8 mouse cellular contexts compared by ENCODE assay signal in the genomic region with DNA sequence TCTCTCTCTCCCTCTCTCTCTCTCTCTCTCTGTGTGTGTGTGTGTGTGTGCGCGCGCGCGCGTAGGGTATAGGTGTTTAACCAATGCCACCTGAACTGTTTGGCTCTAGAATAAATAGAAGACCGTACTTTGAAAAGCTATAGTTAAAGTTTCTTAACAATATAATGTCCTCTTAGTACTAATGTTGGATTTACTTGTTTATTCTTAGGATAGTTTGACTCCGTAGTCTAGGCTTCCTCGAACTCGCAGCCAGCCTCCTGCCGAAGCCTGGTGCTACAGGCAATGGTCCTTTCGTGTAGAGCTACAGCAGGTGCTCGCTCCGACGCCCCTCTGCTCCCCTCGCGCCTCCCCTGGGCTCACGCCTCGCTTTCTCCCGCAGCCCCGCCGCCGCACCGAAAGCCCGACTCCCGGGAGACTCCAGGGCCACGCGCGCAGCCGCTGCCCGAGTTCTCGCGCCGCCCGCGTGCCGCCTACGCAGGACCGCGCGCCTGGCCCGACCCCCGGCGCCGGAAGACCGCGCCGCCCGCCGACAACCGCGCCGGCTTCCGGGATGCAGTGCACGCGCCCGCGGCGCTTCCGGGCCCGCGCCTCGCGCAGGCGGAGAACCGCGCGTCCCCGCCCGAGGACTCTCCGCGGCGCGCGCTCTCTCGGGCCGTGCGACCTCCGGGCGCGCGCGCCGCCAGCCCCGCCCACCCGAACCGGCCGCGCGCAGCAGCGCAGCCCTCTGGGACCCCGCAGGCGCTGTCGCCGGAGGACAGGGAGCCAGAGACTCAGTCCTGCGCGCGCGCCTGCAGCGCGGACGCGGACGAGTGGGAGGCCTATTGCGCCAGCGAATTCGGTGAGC. TPM values are rescaled to one million over a fixed set of nuclear protein-coding genes. Genes with fewer than 3 reads are reported as not detected.
DNase-seq lines count a peak whose midpoint lies in the region; ATAC-seq and TF ChIP-seq lines count a peak whose summit lies in the region.

No protein-coding gene starts in this region.

- peak; percentile 85 for ATAC-seq in heart, embryonic 14.5 days (ENCODE audit: insufficient number of reproducible peaks, insufficient read depth, low FRiP score, low read depth)
- peak; percentile 92 for ATAC-seq in liver, embryonic 16.5 days (ENCODE audit: low read depth)
- ATAC-seq in neural tube, embryonic 15.5 days (ENCODE audit: low FRiP score): peak; percentile 89

- H3K27ac ChIP-seq in ES-Bruce4 (ENCODE audit: insufficient read depth, low read length): peak overlapping the region; percentile 35
- peak overlapping the region; percentile 44 to 74 for H3K27ac ChIP-seq in heart, embryonic 14.5 days (replicated peaks in 1 of 2; ENCODE audit: control insufficient read depth in 1 of 2, insufficient read depth in 1 of 2, low read depth in 2 of 2, low read length in 2 of 2)
- peak overlapping the region; percentile 79 for H3K27ac ChIP-seq in liver, embryonic 16.5 days (ENCODE audit: low read length)
- peak overlapping the region; percentile 92 for H3K27ac ChIP-seq in neural tube, embryonic 15.5 days (replicated peaks)

- TF ChIP-seq EP300 in ES-Bruce4 (IDR thresholded peaks at IDR 0.05; ENCODE audit: insufficient read depth, low read depth, low read length): no peak

- WGBS in heart, embryonic 14.5 days: 1% methylated on average over 92 of the region's 107 CpGs
- WGBS in liver, embryonic 16.5 days (ENCODE audit: insufficient replicate concordance): under 1% methylated on average over 101 of the region's 107 CpGs
- WGBS in neural tube, embryonic 15.5 days: under 1% methylated on average over 107 of the region's 107 CpGs

- no peaks in the 10 kb centered on the region for H3K36me3 ChIP-seq in ES-Bruce4 (ENCODE audit: control insufficient read depth, insufficient read depth, low read length, poor library complexity, severe bottlenecking)
- no peaks in the 10 kb centered on the region; the same call in 1 of the 2 replicates for H3K36me3 ChIP-seq in heart, embryonic 14.5 days (ENCODE audit: control insufficient read depth, insufficient read depth, low read length)
- H3K36me3 ChIP-seq in liver, embryonic 16.5 days (ENCODE audit: control insufficient read depth, insufficient read depth): no peaks in the 10 kb centered on the region
- H3K36me3 ChIP-seq in neural tube, embryonic 15.5 days: no peaks in the 10 kb centered on the region

- peak overlapping the region; percentile 99 for H3K4me2 ChIP-seq in heart, embryonic 14.5 days (ENCODE audit: low read length)
- H3K4me2 ChIP-seq in liver, embryonic 16.5 days (ENCODE audit: low read depth, low read length): peak overlapping the region; percentile 86
- H3K4me2 ChIP-seq in neural tube, embryonic 15.5 days: peak overlapping the region; percentile 95

- peak overlapping the region; percentile 76 for H3K4me3 ChIP-seq in ES-Bruce4 (ENCODE audit: low read depth, low read length)
- H3K4me3 ChIP-seq in heart, embryonic 14.5 days (ENCODE audit: control insufficient read depth in 1 of 2, insufficient read depth in 1 of 2, low read depth in 1 of 2, low read length in 2 of 2): peak overlapping the region; percentile 54 to 67
- peak overlapping the region; percentile 70 for H3K4me3 ChIP-seq in liver, embryonic 16.5 days (ENCODE audit: low read depth, low read length)
- peak overlapping the region; percentile 70 for H3K4me3 ChIP-seq in neural tube, embryonic 15.5 days (replicated peaks)

- H3K9ac ChIP-seq in ES-Bruce4 (ENCODE audit: low read depth, poor library complexity, severe bottlenecking): peak overlapping the region; percentile 95
- peak overlapping the region; percentile 76 for H3K9ac ChIP-seq in heart, embryonic 14.5 days (ENCODE audit: low read length)
- peak overlapping the region; percentile 74 for H3K9ac ChIP-seq in liver, embryonic 16.5 days (ENCODE audit: low read depth, low read length)
- H3K9ac ChIP-seq in neural tube, embryonic 15.5 days (replicated peaks): peak overlapping the region; percentile 61

- peak; percentile 32 for DNase-seq in c-Kit-negative CD71-positive TER-119-positive erythroid progenitor cells, embryonic 14.5 days (ENCODE audit: low read depth, low spot score)
- peak; percentile 40 for DNase-seq in fibroblast of lung, adult 2 months (ENCODE audit: low read depth)
- DNase-seq in kidney, postnatal 14 days: peak; percentile 96
- peak; percentile 90 for DNase-seq in testis, postnatal 10 days (ENCODE audit: low spot score)

- peaks cover 4% of the 10 kb centered on the region for H3K4me1 ChIP-seq in ES-Bruce4 (ENCODE audit: control insufficient read depth, insufficient read depth, low read length)
- H3K4me1 ChIP-seq in heart, embryonic 14.5 days (ENCODE audit: control insufficient read depth in 2 of 2, insufficient read depth in 2 of 2, low read length in 2 of 2): peaks cover 16 to 19% of the 10 kb centered on the region in 2 experiments
- peaks cover 14% of the 10 kb centered on the region for H3K4me1 ChIP-seq in liver, embryonic 16.5 days (ENCODE audit: control insufficient read depth, low read depth, low read length)
- H3K4me1 ChIP-seq in neural tube, embryonic 15.5 days: peaks cover 39% of the 10 kb centered on the region

- no peaks in the 10 kb centered on the region for H3K9me3 ChIP-seq in ES-Bruce4 (replicated peaks; ENCODE audit: control insufficient read depth, insufficient read depth, low read length, poor library complexity, severe bottlenecking)
- no peaks in the 10 kb centered on the region for H3K9me3 ChIP-seq in heart, embryonic 14.5 days (ENCODE audit: control insufficient read depth, low read length)
- no peaks in the 10 kb centered on the region for H3K9me3 ChIP-seq in liver, embryonic 16.5 days (replicated peaks; ENCODE audit: control insufficient read depth, low read length)
- no peaks in the 10 kb centered on the region for H3K9me3 ChIP-seq in neural tube, embryonic 15.5 days (replicated peaks)

- no peaks in the 10 kb centered on the region for H3K27me3 ChIP-seq in ES-Bruce4 (ENCODE audit: control insufficient read depth, insufficient read depth, low read length, poor library complexity, severe bottlenecking)
- H3K27me3 ChIP-seq in heart, embryonic 14.5 days (ENCODE audit: control insufficient read depth, insufficient read depth, low read length): peaks cover 5% of the 10 kb centered on the region; the same call in 1 of the 2 replicates
- peaks cover 48% of the 10 kb centered on the region for H3K27me3 ChIP-seq in liver, embryonic 16.5 days (ENCODE audit: control insufficient read depth, insufficient read depth, low read depth, low read length)
- peaks cover 3% of the 10 kb centered on the region; the same call in 1 of the 2 replicates for H3K27me3 ChIP-seq in neural tube, embryonic 15.5 days (replicated peaks)

- TF ChIP-seq POLR2A in ES-Bruce4 (IDR thresholded peaks at IDR 0.05; ENCODE audit: insufficient read depth, low read length): no peak

- TF ChIP-seq CTCF in ES-Bruce4 (IDR thresholded peaks at IDR 0.05; ENCODE audit: low read depth, low read length): no peak

RNA-seq across cellular contexts. Expression of gene 1810010H24Rik, which starts 2.2 kb away (rescaled TPM):
- 1.4 and 3.0 TPM in 2 replicates for polyA plus RNA-seq in ES-Bruce4 (2011; ENCODE audit: insufficient read depth, insufficient read length, low read depth, missing spikeins)
- polyA plus RNA-seq in heart, embryonic 14.5 days (2014; fragmentation: Nextera tagmentation; extraction: Ambion mirVana): 3.1 and 4.1 TPM in 2 replicates
- polyA plus RNA-seq in liver, embryonic 16.5 days (2015; fragmentation: Nextera tagmentation; extraction: Ambion mirVana): 2.2 TPM in 2 replicates
- 6.6 and 7.6 TPM in 2 replicates for polyA plus RNA-seq in neural tube, embryonic 15.5 days (2015; fragmentation: Nextera tagmentation; extraction: Ambion mirVana)

RNA-seq across cellular contexts. Expression of gene Kpna2, which starts 28.3 kb away (rescaled TPM):
- 487 and 560 TPM in 2 replicates for polyA plus RNA-seq in ES-Bruce4 (2011; ENCODE audit: insufficient read depth, insufficient read length, low read depth, missing spikeins)
- 228 and 258 TPM in 2 replicates for polyA plus RNA-seq in heart, embryonic 14.5 days (2014; fragmentation: Nextera tagmentation; extraction: Ambion mirVana)
- polyA plus RNA-seq in liver, embryonic 16.5 days (2015; fragmentation: Nextera tagmentation; extraction: Ambion mirVana): 216 and 237 TPM in 2 replicates
- polyA plus RNA-seq in neural tube, embryonic 15.5 days (2015; fragmentation: Nextera tagmentation; extraction: Ambion mirVana): 120 and 190 TPM in 2 replicates

Comparison
In these comparisons a context has a peak if more than half of its experiments do, and no peak if none do; other contexts are left out.
1. Peak in every context shown above with its lines: DNase-seq, ATAC-seq, H3K4me3 ChIP-seq and H3K27ac ChIP-seq.
2. H3K27ac ChIP-seq: peak in every context shown above with its lines; median percentile 92 in neural tube, embryonic 15.5 days; 79 in liver, embryonic 16.5 days; 59 in heart, embryonic 14.5 days; 35 in ES-Bruce4.
3. DNase-seq: peak in every context shown above with its lines; median percentile 96 in kidney, postnatal 14 days; 90 in testis, postnatal 10 days; 40 in fibroblast of lung, adult 2 months; 32 in c-Kit-negative CD71-positive TER-119-positive erythroid progenitor cells, embryonic 14.5 days.